Mouse (Mus musculus) CD4-positive helper T cell, adult 2 months (primary cell): ENCODE measurements around the gene Ly6g6d.
"Not testable (repeated sequence)": the region's sequence is repeated elsewhere in the genome, so short reads cannot be mapped to it uniquely, and the experiment has no call there.

Experiments used
- DNase-seq: peaks from one replicate; pipeline ENCODE4 v3.0.0-alpha.2; 2012; ENCODE audit warnings: low read depth, missing footprints, low spot score

The Ly6g6d gene

GRCm38 (mm10) chr17:35048932-35049440 lies 28.9 kb downstream of the Ly6g6d start:
- DNase-seq = peak; percentile 42

DNA sequence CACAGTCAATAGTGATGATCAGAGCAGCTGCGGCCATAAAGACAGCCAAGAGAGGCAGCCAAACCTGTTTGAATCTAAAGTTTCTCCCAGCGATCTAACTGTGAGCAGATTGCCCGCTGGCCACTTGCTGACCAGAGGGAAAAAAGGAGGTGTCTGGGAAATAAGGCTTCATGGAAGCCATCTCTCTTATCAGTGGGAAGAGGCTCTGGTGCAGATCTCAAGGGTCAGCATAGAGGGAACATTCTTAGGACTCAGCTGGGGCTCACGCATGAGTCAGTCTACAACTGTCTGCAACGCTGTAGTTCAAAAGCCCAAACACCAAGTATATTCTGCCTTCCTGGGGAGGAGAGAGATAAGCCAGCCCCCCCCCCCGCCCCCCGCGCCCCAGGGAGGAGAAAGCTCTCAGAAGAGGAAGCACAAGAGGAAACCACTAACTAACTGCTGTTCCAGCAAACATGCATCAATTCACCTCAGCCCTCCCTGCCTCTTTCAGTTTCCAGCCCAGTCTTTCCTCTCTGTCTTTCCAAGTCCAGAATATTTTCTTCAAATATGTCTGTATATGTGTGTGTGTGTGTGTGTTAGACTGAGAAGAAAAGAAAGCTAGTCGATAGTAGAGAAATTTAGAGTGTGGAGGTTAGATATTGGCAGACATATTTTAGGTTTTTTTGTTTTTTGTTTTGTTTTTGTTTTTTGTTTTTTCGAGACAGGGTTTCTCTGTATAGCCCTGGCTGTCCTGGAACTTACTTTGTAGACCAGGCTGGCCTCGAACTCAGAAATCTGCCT lies 29.5 kb downstream of the Ly6g6d start:
- peak; percentile 79 for DNase-seq

DNA sequence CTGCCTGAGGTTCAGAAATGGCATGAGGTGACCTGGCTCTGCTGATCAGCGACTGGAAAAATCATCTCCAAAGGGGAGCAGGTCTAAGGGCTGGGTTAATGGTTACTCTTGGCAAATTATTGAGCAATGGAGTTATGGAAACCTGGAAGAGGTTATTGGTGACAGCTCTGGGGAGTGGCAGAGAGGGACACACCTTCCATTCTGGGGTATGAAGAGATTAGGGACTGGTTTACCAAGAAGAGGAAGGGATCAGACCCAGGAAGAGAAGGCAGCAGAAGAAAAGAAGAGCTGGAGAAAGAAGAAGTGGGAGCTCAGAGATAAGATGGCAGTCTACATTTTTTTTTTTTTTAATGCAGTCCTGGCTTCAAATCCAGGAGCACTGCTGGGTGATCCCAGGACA lies 30.2 kb downstream of the Ly6g6d start:
- DNase-seq = peak; percentile 20

DNA sequence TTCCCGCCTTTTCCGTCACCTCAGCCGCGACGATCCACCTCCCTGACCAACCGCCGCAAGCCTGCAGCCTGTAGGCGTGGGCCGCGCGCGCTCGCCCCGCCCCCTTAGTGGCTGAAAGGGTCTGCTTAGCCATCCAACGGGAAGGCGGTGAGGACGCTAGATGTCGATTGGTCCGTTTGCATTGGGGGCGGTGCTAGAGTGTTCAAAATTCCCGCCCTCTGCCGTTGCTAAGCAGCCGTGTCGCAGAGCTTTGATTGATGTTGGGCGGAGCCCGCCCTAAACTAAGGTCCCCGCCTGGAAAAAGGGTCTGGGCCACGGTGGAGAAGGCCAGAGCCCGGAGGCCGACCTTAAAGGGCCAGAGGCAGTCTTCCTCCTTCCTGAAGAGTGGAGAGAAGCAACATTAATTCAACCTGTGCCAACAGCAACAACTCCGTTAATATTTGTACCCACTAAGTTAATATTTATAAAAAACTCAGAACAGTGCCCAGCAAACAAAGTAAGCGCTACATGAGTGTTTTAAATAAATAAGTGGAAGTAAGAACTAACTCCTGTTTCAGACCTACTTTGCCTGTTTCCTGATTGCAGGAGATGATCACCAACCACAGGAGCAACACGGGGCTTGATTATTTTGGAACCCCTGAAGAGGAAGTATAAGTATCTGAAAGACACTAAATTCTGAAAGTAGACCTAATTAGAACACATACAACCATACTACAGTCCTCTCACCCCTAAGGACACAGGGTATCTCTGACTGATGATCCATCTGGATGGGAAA lies 31.0 kb downstream of the Ly6g6d start, which contains the start of gene Msh5:
Gene Msh5, minus strand, starts transcription at position 65 of the 775 bp plus-strand sequence.
- peak; percentile 98 for DNase-seq

GRCm38 (mm10) chr17:35045807-35046680 lies 31.8 kb downstream of the Ly6g6d start:
- DNase-seq = no peak

- DNase-seq = no peak
Observed at GRCm38 (mm10) chr17:35044904-35045806, 32.7 kb downstream of the Ly6g6d start.

DNA sequence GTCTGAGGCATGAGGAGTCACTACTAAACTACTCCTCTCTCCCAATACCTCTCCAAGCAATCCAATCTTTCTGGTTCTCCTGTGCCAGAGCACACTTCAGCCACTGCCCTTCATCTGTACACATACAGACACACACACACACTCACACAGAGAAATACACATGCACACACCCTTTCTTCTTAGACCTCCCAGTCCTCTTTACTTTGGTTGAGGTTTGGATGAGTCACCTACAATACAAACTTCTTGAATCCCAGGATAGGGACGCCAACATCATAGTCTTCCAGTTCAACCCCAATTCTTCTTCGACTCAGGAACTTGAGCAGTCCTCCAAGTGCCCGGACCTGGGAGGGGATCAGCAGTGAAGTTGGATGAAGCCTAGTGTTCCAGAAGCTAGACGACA lies 34.1 kb downstream of the Ly6g6d start:
- DNase-seq = no peak

DNA sequence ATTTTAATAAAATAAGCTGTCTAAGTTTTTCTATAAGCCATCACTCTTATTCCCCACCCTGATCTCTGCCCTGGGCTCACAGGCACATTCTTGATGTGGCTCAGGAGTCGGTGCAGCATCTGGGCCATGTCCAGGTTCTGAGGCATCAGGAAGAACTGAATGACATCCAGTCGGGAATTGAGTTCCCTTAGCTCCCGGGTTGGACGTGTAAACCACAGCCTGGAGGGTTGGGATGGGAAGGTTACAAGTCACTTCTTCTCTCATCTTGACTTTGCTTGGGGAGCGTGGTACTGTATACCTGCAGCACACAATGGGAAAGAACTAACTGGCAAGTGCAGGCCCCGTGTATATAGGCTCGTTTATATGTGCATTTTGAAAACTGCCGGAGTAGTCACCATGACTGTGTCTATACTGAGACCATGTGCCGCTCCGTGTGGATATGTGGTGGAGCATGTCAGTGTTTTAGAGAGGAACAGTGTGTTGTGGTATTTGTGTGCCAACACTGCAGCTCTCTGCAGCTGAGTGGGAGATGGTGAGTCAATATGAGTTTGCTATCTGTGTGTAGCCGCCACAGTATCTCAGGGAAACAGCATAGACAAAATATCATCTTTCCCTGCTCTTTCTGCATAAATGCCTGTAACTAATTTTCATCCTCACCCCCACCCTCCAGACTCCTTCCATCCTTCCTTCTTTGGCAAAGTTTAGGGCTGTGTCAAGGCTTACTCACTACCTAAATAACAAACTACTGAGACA lies 38.6 kb downstream of the Ly6g6d start:
- no peak for DNase-seq

DNA sequence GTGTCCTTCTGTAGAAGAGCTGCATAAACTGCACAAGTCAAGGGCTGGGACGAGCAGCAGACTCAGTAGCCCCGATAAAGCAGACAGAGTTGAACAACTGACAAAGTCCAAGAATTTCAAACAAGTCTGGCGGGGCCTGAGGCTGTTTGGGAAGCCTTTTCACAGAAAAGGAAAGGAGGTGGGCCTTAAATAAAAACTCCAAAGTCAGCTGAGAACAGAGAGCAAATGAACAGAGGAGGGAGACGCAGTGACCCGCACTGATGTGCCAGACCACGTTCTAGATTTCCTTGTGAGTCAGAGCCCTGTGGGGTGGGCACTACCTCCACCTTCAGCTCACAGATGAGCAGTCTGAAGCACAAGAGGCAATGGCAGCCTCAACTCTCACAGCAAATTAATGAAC lies 43.0 kb downstream of the Ly6g6d start:
- DNase-seq = no peak

GRCm38 (mm10) chr17:35033703-35034102 lies 44.2 kb downstream of the Ly6g6d start:
- DNase-seq = not testable (repeated sequence)

- DNase-seq = no peak
Observed at GRCm38 (mm10) chr17:35032323-35032870, 45.5 kb downstream of the Ly6g6d start.

GRCm38 (mm10) chr17:35031880-35032279 lies 46.0 kb downstream of the Ly6g6d start:
- DNase-seq = no peak

DNA sequence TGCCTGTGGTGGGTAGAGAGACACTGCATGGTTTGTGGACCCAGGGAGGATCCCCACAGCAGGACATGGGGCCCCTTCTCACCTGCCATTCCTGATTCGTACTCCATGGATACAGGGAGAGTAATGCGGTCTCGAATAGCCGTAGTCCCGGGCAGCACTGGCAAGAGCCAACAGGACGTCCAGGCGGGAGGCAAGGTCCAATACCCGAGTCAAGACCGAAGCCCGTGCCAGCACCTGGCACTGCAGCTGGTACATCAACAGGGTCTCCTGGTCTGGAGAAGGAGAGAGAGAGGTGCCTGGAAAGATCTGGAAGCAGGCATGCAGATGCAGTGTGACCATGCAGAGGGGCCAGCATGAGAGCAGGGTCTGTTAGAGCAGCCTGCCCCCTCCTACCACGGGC lies 46.6 kb downstream of the Ly6g6d start:
- no peak for DNase-seq

GRCm38 (mm10) chr17:35029691-35030532 lies 48.0 kb downstream of the Ly6g6d start:
- DNase-seq = peak; percentile 33

- no peak for DNase-seq
Observed at GRCm38 (mm10) chr17:35028315-35028714, 49.5 kb downstream of the Ly6g6d start.

DNA sequence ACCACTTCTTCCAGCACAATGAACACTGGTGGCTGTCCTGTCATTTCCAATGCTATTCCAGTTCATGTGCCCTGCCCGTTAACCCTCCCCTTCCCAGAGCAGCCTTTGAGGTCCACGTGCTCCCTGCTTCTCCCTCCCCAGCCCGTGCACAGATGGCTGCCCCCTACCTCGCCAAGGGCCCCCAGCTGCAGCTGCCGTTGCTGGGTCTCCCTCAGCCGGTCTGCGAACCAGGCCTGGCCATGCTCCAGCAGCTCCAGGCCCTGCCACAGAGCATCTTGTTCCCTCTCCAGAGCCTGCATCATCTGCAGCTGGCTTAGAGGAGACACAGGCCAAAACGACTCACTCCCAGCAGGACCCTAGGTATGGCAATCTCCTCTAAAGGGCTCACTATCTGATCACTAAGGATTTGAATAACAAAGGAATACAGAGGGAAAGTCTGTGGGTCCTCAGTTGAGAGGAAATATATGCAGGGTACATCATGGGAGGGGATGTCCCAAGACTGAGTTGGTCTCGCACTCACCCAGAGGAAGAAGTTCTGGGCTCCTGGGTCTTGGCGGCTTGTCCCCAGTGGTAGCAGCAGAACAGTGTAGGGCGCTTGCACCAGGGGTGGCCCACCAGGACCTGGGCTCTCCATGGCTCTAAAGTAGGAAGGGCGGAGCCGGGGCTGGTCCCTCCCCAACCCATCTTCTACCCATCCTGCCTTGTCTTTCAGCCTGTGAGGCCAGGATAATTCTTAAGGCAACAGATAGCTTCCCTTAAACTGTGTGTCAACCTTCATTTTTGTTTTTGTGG lies 50.4 kb downstream of the Ly6g6d start, which contains the start of gene Sapcd1:
Gene Sapcd1, minus strand, starts transcription at position 740 of the 792 bp plus-strand sequence.
- no peak for DNase-seq

DNA sequence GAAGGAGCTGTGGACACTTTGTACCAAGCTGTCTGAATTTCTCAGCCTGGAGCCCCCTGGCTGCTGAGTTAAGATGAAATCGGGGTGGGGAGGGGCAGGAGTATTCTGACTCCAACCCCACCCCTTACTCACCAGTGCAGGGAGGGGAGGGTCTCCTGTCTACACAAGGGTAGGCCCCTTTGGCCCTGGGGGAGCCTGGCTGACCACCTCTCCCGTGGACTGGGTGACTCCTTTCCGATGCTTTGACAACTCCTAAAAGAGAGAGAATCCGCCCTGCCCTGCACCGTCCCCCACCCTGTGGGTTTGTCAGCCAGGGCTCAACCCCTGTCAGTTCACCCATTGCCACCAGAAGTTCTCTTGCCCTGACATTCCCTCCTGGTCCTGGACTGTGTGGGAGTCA lies 51.7 kb downstream of the Ly6g6d start:
- DNase-seq = no peak
